Mouse (Mus musculus): ENCODE measurements at regions not wholly inside any gene's neighbourhood (a gene's known extent, or its start where the extent isn't known, plus 50 kb on each side); places are given as distances from the start of the nearest gene placed in this dataset.

- TF ChIP-seq TAL1 (IDR thresholded peaks at IDR 0.05; ENCODE audit: low read length) (no peak), GATA1 (IDR thresholded peaks at IDR 0.05; ENCODE audit: low read length) (no peak)
Measured at GRCm38 (mm10) chr11:23095287-23095686, 88.0 kb downstream of the Fam161a start.

Data from erythroblast, embryonic 14.5 days (primary cell).